Mouse (Mus musculus) kidney, postnatal 0 days (tissue): Measurements from ENCODE around the gene Myf5. TPM values are rescaled to one million over a fixed set of nuclear protein-coding genes. Genes with fewer than 3 reads are reported as not detected.

Source experiments
- ATAC-seq: fragments of 200-750 bp; cut with Nextera tagmentation; replicated peaks from 2 replicates; pipeline ENCODE4 v1.8.0; 2017; ENCODE audit warnings: low read depth, moderate number of reproducible peaks, moderate TSS enrichment, moderate library complexity; ENCODE audit not compliant: low FRiP score
- DNase-seq: peaks from one replicate; pipeline ENCODE4 v3.0.0-alpha.2; 2016; ENCODE audit warnings: low spot score
- H3K27ac ChIP-seq: fragments of 300-500 bp; sonication (generic); 2 replicates; pipeline ENCODE4 v1.5.1; 2014; ENCODE audit warnings: mild to moderate bottlenecking
- H3K27me3 ChIP-seq: fragments of 300-500 bp; sonication (generic); 2 replicates; pipeline ENCODE4 v1.6.1; 2014; ENCODE audit warnings: low read length, mixed read lengths; ENCODE audit not compliant: insufficient read depth
- H3K36me3 ChIP-seq: fragments of 300-500 bp; sonication (generic); 2 replicates; pipeline ENCODE4 v1.6.1; 2014; ENCODE audit warnings: low read length, mixed read lengths; ENCODE audit not compliant: insufficient read depth
- H3K4me1 ChIP-seq: fragments of 300-500 bp; sonication (generic); replicated peaks from 2 replicates; pipeline ENCODE4 v1.6.1; 2014; ENCODE audit warnings: antibody characterized with exemption, low read length, mixed read lengths; ENCODE audit not compliant: insufficient read depth
- H3K4me2 ChIP-seq: fragments of 300-500 bp; sonication (generic); 2 replicates; pipeline ENCODE4 v1.6.1; 2014; ENCODE audit warnings: mild to moderate bottlenecking, low read length, moderate library complexity, mixed read lengths
- H3K4me3 ChIP-seq: fragments of 300-500 bp; sonication (generic); replicated peaks from 2 replicates; pipeline ENCODE4 v1.5.1; 2014; ENCODE audit warnings: low read depth, low read length
- H3K9ac ChIP-seq: fragments of 300-500 bp; sonication (generic); 2 replicates; pipeline ENCODE4 v1.6.1; 2014; ENCODE audit warnings: low read depth, low read length
- H3K9me3 ChIP-seq: fragments of 300-500 bp; sonication (generic); replicated peaks from 2 replicates; pipeline ENCODE4 v1.6.1; 2016; ENCODE audit warnings: low read length, inconsistent platforms, mixed read lengths
- CTCF ChIP-seq: IDR thresholded peaks from 2 replicates; pipeline ENCODE4 v1.5.1; 2016; ENCODE audit warnings: antibody characterized with exemption, low read depth, mild to moderate bottlenecking, moderate library complexity
- WGBS: fragments of 180-500 bp; shearing (Covaris S2); extraction: QIAGEN DNeasy Blood & Tissue Kit; methylation state at CpG from one replicate; pipeline ENCODE4 v1.1.7; 2014; 5-methylcytosine and 5-hydroxymethylcytosine counted together
- polyA plus RNA-seq: library from polyadenylated mRNA; unstranded; fragments of >200 nt; fragmentation: Nextera tagmentation; extraction: Ambion mirVana; gene quantifications from 2 replicates; pipeline ENCODE4 v1.2.1, GENCODE M21; 2015

Myf5 gene
- polyA plus RNA-seq, 1 experiment from 2014 or later: 0.05 TPM

DNA sequence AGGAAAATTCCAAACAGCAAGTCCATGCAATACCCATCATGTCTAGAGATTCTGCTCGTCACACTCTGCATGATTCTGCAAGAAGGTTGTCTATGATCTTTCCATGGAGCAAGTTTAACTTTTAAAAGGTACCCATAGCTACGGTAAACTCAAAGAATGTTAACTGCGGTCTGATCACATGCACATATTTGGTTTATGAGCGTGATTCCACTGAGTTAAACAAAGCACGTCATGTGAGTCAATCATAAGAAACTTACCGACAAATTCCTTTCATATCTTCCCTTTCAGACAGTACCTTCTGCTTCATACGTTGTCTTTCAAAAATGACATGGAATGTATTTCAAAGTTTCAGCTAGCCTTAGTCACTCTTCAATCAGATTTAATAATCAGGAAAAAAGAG lies 16.3 kb upstream of the Myf5 start:
- WGBS: 84% methylated on average over 7 of the region's 7 CpGs
- Histone ChIP-seq H3K4me1 (no peaks in the 10 kb centered on the region), H3K9me3 (no peaks in the 10 kb centered on the region), H3K27ac (no peak overlapping the region), H3K4me3 (no peak overlapping the region), H3K36me3 (no peaks in the 10 kb centered on the region), H3K4me2 (no peak overlapping the region), H3K9ac (no peak overlapping the region), H3K27me3 (no peaks in the 10 kb centered on the region)
- TF ChIP-seq CTCF: no peak
- DNase-seq (no peak), ATAC-seq (no peak)

DNA sequence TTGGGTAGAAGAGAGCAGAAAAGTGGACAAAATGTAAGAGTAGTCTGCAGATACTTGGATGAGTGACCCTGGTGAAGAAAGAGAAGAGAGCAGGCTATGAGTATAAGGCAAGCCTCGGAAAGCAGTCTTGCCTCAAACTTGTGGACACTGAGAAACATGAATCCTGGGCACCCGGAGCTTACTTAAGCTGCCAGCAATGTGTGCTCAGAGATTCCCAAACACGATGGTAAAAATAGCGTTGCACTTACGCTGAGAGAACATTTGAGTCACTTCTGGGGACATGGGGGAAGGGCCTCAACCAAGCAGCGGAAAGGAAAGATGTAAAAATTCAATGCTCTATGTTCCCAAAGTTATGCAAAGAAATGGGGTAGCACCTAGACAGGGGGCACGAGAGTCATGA lies 13.7 kb upstream of the Myf5 start:
- H3K9me3 ChIP-seq: no peaks in the 10 kb centered on the region
- no peak for TF ChIP-seq CTCF
- no peak overlapping the region for H3K9ac ChIP-seq
- H3K4me1 ChIP-seq: no peaks in the 10 kb centered on the region
- H3K4me3 ChIP-seq: no peak overlapping the region
- H3K27me3 ChIP-seq: 0 out of 2 replicates have a peak, but pooled peaks cover under 1% of the 10 kb centered on the region
- H3K27ac ChIP-seq: no peak overlapping the region
- 82% methylated on average over 7 of the region's 7 CpGs for WGBS
- ATAC-seq (no peak), DNase-seq (no peak)
- no peaks in the 10 kb centered on the region for H3K36me3 ChIP-seq
- H3K4me2 ChIP-seq: no peak overlapping the region

DNA sequence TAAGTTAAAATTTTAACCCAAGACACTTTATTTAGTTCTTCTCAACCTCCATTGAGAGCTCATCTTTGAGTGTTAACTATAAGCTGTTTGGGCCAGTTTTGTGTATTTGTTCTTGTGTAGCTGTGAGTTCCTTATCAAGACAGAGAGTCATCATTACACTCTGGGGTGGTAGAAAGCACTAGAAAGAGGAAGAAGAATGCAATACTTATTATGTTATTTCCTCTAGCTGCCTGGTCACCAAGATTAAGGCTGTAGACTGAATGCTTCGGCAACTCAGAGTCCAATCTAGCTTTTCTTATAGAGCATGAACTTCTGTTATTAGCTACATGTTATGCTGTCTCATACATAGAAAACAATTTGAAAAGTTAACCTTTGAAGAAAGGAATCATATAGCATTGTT lies 10.5 kb upstream of the Myf5 start:
- 0 out of 2 replicates have a peak, but pooled peaks cover 5% of the 10 kb centered on the region for H3K27me3 ChIP-seq
- H3K4me1 ChIP-seq: no peaks in the 10 kb centered on the region
- ATAC-seq: no peak
- H3K4me3 ChIP-seq: no peak overlapping the region
- no peaks in the 10 kb centered on the region for H3K36me3 ChIP-seq
- 87% methylated on average over 1 of the region's 1 CpGs for WGBS
- no peak overlapping the region for H3K9ac ChIP-seq
- TF ChIP-seq CTCF: no peak
- H3K27ac ChIP-seq: no peak overlapping the region
- H3K4me2 ChIP-seq: no peak overlapping the region
- no peak for DNase-seq
- no peaks in the 10 kb centered on the region for H3K9me3 ChIP-seq

DNA sequence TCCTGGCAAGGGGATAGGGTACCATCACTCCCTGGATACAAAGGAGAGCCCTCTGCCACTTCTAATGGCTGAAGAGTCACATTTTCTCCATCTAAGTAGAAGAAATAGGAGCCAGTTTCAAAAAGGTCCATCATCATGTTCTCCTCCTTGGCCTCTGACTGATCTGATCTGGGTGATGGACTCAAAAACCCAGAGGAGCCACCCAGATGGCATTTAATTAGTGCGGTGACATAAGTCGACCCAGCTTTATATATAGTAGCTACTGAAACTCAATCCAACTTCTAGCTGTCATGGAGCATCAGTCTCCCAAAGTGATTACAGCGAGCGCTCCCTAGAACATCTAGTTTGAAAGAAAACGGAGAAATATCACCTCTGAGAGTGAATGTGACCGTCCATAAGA lies 8.6 kb upstream of the Myf5 start, which contains the start of gene Myf6:
Myf6 (minus strand) TSS at position 170 of the 400 bp plus-strand sequence.
- no peak within 1 kb of the TSS for H3K9ac ChIP-seq

DNA sequence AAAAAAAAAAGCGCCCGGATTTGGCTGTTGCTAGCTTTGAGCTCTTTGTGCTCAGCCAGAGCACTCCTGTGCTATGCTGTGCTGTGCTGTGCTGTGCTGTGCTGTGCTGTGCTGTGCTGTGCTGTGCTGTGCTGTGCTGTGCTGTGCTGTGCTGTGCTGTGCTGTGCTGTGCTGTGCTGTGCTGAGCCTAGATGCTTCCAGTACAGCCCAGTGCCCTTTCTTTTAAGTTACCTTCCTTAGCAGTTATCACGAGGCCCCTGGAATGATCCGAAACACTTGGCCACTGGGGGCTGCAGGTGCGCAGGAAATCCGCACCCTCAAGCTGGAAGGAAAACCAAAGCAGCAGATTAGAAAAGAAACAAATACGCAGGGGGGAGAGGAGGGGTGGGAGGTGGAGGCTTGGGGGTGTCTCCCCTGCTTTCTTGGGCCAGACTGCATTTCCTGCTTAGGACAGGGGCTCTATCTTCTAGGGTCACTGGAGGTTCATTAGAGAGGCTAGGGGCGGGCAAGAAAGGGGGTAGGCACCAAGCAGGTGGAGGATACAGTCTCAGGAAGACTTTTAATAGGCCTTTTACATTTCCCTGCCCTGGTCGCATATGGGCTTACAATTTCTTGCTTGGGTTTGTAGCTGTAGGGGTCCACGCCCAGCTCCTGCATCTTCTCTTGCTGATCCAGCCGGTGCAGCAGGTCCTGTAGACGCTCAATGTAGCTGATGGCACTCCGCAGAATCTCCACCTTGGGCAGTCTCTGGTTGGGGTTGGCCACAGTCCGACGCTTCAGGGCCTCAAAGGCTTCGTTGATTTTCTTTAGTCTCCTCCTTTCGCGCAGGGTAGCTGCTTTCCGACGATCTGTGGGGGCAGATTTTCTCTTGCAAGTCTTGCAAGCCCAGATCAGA lies 7.9 kb upstream of the Myf5 start:
- 0 out of 2 replicates have a peak overlapping the region, but pooled peaks have one; percentile 12 for H3K4me3 ChIP-seq
- no peak for TF ChIP-seq CTCF
- DNase-seq (no peak), ATAC-seq (no peak)
- H3K9ac ChIP-seq: no peak overlapping the region
- H3K36me3 ChIP-seq: no peaks in the 10 kb centered on the region
- 0 out of 2 replicates have a peak, but pooled peaks cover 5% of the 10 kb centered on the region for H3K27me3 ChIP-seq
- no peaks in the 10 kb centered on the region for H3K4me1 ChIP-seq
- peak overlapping the region; percentile 50 for H3K4me2 ChIP-seq
- H3K27ac ChIP-seq: no peak overlapping the region
- WGBS: 40% methylated on average over 20 of the region's 20 CpGs
- H3K9me3 ChIP-seq: no peaks in the 10 kb centered on the region

More for the DNA sequence above, 8.6 kb upstream of the Myf5 start, which contains the start of gene Myf6:
- Histone ChIP-seq H3K4me3 (no peak within 1 kb of the TSS), H3K27ac (no peak within 1 kb of the TSS), H3K27me3 (0 out of 2 replicates have a peak, but pooled peaks cover 5% of the 10 kb centered on the region), H3K4me1 (no peaks in the 10 kb centered on the region), H3K36me3 (no peaks in the 10 kb centered on the region), H3K4me2 (peak within 1 kb of the TSS; percentile 50), H3K9me3 (no peaks in the 10 kb centered on the region)
- no peak for DNase-seq
- WGBS: 50% methylated on average over 6 of the region's 6 CpGs
- TF ChIP-seq CTCF: no peak
- ATAC-seq: no peak

DNA sequence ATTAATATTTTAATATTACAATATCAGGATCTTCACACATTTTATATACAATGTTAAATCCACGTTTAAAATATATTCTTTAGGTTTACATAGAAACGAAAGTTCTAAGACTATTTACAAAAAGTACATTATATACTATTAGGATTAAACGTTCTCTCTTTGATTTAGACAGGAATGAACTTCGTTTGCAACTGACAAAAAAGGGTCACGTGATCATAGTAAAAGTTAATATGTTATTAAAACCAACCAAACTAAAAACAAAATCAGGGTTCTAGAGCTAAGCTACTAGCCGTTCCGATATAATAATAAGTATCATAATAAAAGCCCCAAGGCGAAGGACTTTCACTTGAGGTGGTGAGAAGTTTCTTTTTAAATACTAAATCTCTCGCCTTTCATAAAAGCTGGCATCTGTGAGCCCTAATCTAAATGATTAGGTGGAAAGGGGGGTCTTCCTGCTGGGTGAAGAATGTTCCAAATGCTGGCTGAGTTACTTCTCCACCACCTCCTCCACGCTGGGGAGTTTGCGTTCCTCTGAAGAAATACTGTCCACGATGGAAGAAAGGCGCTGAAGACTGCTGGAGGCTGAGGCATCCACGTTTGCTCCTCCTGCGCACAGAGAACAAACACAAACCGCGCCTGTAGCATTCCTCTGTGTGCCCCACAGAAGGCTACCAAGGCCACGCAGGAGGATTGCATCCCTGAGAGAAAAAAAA lies 7.1 kb upstream of the Myf5 start:
- H3K9me3 ChIP-seq: no peaks in the 10 kb centered on the region
- H3K27me3 ChIP-seq: 0 out of 2 replicates have a peak, but pooled peaks cover 5% of the 10 kb centered on the region
- ATAC-seq (no peak), DNase-seq (no peak)
- H3K4me1 ChIP-seq: no peaks in the 10 kb centered on the region
- H3K4me2 ChIP-seq: peak overlapping the region; percentile 50
- H3K4me3 ChIP-seq: peak overlapping the region; percentile 12; the same call in 1 of the 2 replicates
- no peak overlapping the region for H3K9ac ChIP-seq
- no peaks in the 10 kb centered on the region for H3K36me3 ChIP-seq
- TF ChIP-seq CTCF: no peak
- WGBS: 42% methylated on average over 18 of the region's 18 CpGs
- H3K27ac ChIP-seq: no peak overlapping the region
